Mouse (Mus musculus): ENCODE results near the gene Mvb12b.

Mvb12b gene

GRCm38 (mm10) chr2:33884623-33885263 is 3.0 kb downstream of the Mvb12b start:
- no peak for DNase-seq

- no peak for DNase-seq
Measured at GRCm38 (mm10) chr2:33879223-33879622, 8.5 kb downstream of the Mvb12b start.

- DNase-seq = no peak
Measured at GRCm38 (mm10) chr2:33878437-33878836, 9.3 kb downstream of the Mvb12b start.

- DNase-seq = no peak
Measured at GRCm38 (mm10) chr2:33877663-33878360, 9.9 kb downstream of the Mvb12b start.

- DNase-seq = peak; percentile 56 to 71
Measured at GRCm38 (mm10) chr2:33876529-33877290, 11.0 kb downstream of the Mvb12b start.

- no peak for DNase-seq
Measured at GRCm38 (mm10) chr2:33875594-33875993, 12.2 kb downstream of the Mvb12b start.

GRCm38 (mm10) chr2:33874856-33875576 is 12.7 kb downstream of the Mvb12b start:
- DNase-seq = no peak

GRCm38 (mm10) chr2:33874367-33874766 is 13.4 kb downstream of the Mvb12b start:
- no peak for DNase-seq

GRCm38 (mm10) chr2:33873501-33873900 is 14.2 kb downstream of the Mvb12b start:
- DNase-seq = no peak

- DNase-seq = no peak
Measured at GRCm38 (mm10) chr2:33872841-33873271, 14.9 kb downstream of the Mvb12b start.

GRCm38 (mm10) chr2:33871181-33871520 is 16.6 kb downstream of the Mvb12b start:
- no peak for DNase-seq

- DNase-seq = no peak
Measured at GRCm38 (mm10) chr2:33870369-33871180, 17.2 kb downstream of the Mvb12b start.

- no peak for DNase-seq
Measured at GRCm38 (mm10) chr2:33869689-33870343, 17.9 kb downstream of the Mvb12b start.

- no peak for DNase-seq
Measured at GRCm38 (mm10) chr2:33868996-33869688, 18.6 kb downstream of the Mvb12b start.

- no peak for DNase-seq
Measured at GRCm38 (mm10) chr2:33868322-33868721, 19.4 kb downstream of the Mvb12b start.

- no peak for DNase-seq
Measured at GRCm38 (mm10) chr2:33856746-33857145, 31.0 kb downstream of the Mvb12b start.

GRCm38 (mm10) chr2:33853011-33853976 is 34.5 kb downstream of the Mvb12b start:
- no peak for DNase-seq

GRCm38 (mm10) chr2:33847196-33847834 is 40.4 kb downstream of the Mvb12b start:
- no peak for DNase-seq

GRCm38 (mm10) chr2:33846635-33847034 is 41.1 kb downstream of the Mvb12b start:
- no peak for DNase-seq
